Mouse (Mus musculus) spleen, adult 2 months (tissue): ENCODE results near the gene Agap1.

ENCODE experiments used
- CTCF ChIP-seq: fragments of 200-500 bp; IDR thresholded peaks from 2 replicates; pipeline ENCODE4 v1.5.1; 2011; ENCODE audit warnings: mild to moderate bottlenecking, inconsistent platforms; ENCODE audit not compliant: insufficient read depth, insufficient read length, insufficient replicate concordance; ENCODE audit errors: extremely low read depth
- POLR2A ChIP-seq: fragments of 200-500 bp; IDR thresholded peaks from 2 replicates; pipeline ENCODE4 v1.6.1; 2011; ENCODE audit warnings: low read depth, low read length, inconsistent platforms

DNA sequence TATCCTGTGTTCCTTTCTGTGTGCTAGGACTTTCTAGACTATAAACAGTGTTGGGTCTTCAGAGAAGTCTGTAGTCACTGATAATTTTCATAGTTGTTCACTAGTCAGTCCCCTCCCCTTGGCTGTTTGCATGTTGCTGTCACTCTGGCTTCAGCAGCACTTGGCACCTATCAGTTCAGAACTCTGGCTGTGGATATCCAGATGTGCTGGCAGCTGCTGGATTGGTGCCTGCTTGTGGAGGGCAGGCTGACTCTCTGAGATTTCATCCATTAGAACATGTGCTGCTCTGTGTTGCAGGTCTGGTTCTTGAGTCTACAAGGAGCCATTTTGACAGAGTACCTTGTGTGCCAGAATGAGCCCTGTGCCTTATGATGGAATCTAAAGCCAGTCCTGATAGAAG is 80.6 kb downstream of the Agap1 start:
- TF ChIP-seq CTCF (no peak), POLR2A (no peak)
